Mouse (Mus musculus): ENCODE data around the gene Palm2.

Gene Palm2

GRCm38 (mm10) chr4:57434705-57435360 is 786 bp downstream of the Palm2 start:
- Histone ChIP-seq H3K36me3 (ENCODE audit: insufficient read depth, low read length) (no peaks in the 10 kb centered on the region), H3K27me3 (ENCODE audit: insufficient read depth, low read length) (peaks cover 67% of the 10 kb centered on the region), H3K9me3 (ENCODE audit: low read length) (peaks cover 9% of the 10 kb centered on the region; the same call in 1 of the 2 replicates), H3K4me1 (replicated peaks; ENCODE audit: low read depth, low read length) (peaks cover 37% of the 10 kb centered on the region), H3K4me3 (replicated peaks; ENCODE audit: low read length) (peak overlapping the region; percentile 87)
- no peak for TF ChIP-seq NANOG (IDR thresholded peaks at IDR 0.05; ENCODE audit: borderline replicate concordance, low read length)
- no peak for TF ChIP-seq POU5F1 (IDR thresholded peaks at IDR 0.05; ENCODE audit: borderline replicate concordance, low read length)
- TF ChIP-seq CTCF (conservative IDR thresholded peaks at IDR 0.05; ENCODE audit: low read length) = no peak

GRCm38 (mm10) chr4:57436286-57436685 is 2.2 kb downstream of the Palm2 start:
- H3K36me3 ChIP-seq (ENCODE audit: insufficient read depth, low read length) = no peaks in the 10 kb centered on the region
- H3K9me3 ChIP-seq (ENCODE audit: low read length) = peaks cover 18% of the 10 kb centered on the region
- peaks cover 60% of the 10 kb centered on the region for H3K27me3 ChIP-seq (ENCODE audit: insufficient read depth, low read length)
- no peak overlapping the region for H3K4me3 ChIP-seq (replicated peaks; ENCODE audit: low read length)
- TF ChIP-seq NANOG (IDR thresholded peaks at IDR 0.05; ENCODE audit: borderline replicate concordance, low read length) = no peak
- no peak for TF ChIP-seq CTCF (conservative IDR thresholded peaks at IDR 0.05; ENCODE audit: low read length)
- TF ChIP-seq POU5F1 (IDR thresholded peaks at IDR 0.05; ENCODE audit: borderline replicate concordance, low read length) = no peak
- H3K4me1 ChIP-seq (replicated peaks; ENCODE audit: low read depth, low read length) = peaks cover 30% of the 10 kb centered on the region

DNA sequence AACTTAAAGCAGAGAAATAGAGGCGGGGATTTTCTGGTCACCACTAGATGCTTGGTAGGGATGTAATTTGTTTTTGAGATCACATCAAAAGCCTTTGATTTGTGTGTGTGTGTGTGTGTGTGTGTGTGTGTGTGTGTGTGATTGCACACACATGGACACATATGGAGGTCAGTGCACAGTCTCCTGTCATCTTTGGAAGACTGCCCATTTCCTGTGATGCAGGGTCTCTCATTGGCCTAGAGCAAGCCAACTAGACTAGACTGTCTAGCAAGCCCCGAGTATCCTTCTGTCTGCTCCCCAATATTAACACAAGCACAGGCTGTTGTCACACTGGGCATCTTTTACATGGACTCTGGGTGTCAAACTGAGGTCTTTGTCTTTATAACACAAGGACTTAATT is 12.0 kb downstream of the Palm2 start:
- Histone ChIP-seq H3K4me1 (replicated peaks; ENCODE audit: low read depth, low read length) (no peaks in the 10 kb centered on the region), H3K9me3 (ENCODE audit: low read length) (peaks cover 17% of the 10 kb centered on the region), H3K27me3 (ENCODE audit: insufficient read depth, low read length) (no peaks in the 10 kb centered on the region), H3K4me3 (replicated peaks; ENCODE audit: low read length) (no peak overlapping the region), H3K36me3 (ENCODE audit: insufficient read depth, low read length) (no peaks in the 10 kb centered on the region)
- no peak for TF ChIP-seq CTCF (conservative IDR thresholded peaks at IDR 0.05; ENCODE audit: low read length)
- TF ChIP-seq NANOG (IDR thresholded peaks at IDR 0.05; ENCODE audit: borderline replicate concordance, low read length) = no peak

DNA sequence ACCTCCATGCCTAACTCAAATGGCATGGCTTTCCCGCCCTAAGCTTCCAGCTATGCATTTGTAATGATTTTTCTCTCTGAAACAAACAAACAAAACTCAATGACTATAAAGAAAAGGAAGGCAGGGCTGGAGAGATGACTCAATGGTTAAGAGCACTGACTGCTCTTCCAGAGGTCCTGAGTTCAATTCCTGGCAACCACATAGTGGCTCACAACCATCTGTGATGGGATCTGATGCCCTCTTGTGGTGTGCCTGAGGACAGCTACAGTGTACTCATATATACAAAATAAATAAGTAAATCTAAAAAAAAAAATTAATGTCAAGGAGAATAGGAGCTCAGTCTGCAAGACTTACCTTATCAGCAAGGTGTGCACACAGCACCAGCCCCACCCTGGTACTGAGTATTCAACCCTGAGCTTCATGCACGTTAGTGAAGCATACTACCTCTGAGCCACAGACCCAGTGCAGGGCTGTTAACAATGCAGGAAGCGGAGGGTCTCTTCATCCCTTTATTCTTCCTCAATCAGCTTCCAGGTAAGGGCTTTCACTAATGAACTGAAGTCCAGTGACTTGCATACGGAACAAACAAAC is 12.9 kb downstream of the Palm2 start:
- TF ChIP-seq CTCF (conservative IDR thresholded peaks at IDR 0.05; ENCODE audit: low read length) (no peak), NANOG (IDR thresholded peaks at IDR 0.05; ENCODE audit: borderline replicate concordance, low read length) (no peak), POU5F1 (IDR thresholded peaks at IDR 0.05; ENCODE audit: borderline replicate concordance, low read length) (no peak)

GRCm38 (mm10) chr4:57451896-57452295 is 17.8 kb downstream of the Palm2 start:
- H3K27me3 ChIP-seq (ENCODE audit: insufficient read depth, low read length) = no peaks in the 10 kb centered on the region
- TF ChIP-seq NANOG (IDR thresholded peaks at IDR 0.05; ENCODE audit: borderline replicate concordance, low read length) (no peak), CTCF (conservative IDR thresholded peaks at IDR 0.05; ENCODE audit: low read length) (peak; percentile 58)
- H3K4me1 ChIP-seq (replicated peaks; ENCODE audit: low read depth, low read length) = no peaks in the 10 kb centered on the region
- no peak overlapping the region for H3K4me3 ChIP-seq (replicated peaks; ENCODE audit: low read length)
- H3K36me3 ChIP-seq (ENCODE audit: insufficient read depth, low read length) = no peaks in the 10 kb centered on the region
- peaks cover 8% of the 10 kb centered on the region; the same call in 1 of the 2 replicates for H3K9me3 ChIP-seq (ENCODE audit: low read length)

More for the DNA sequence above, 12.9 kb downstream of the Palm2 start:
- H3K4me3 ChIP-seq (replicated peaks; ENCODE audit: low read length) = no peak overlapping the region
- no peaks in the 10 kb centered on the region for H3K4me1 ChIP-seq (replicated peaks; ENCODE audit: low read depth, low read length)
- H3K9me3 ChIP-seq (ENCODE audit: low read length) = peaks cover 13% of the 10 kb centered on the region
- H3K36me3 ChIP-seq (ENCODE audit: insufficient read depth, low read length) = no peaks in the 10 kb centered on the region
- no peaks in the 10 kb centered on the region for H3K27me3 ChIP-seq (ENCODE audit: insufficient read depth, low read length)

GRCm38 (mm10) chr4:57452661-57453060 is 18.6 kb downstream of the Palm2 start:
- H3K4me1 ChIP-seq (replicated peaks; ENCODE audit: low read depth, low read length) = no peaks in the 10 kb centered on the region
- H3K9me3 ChIP-seq (ENCODE audit: low read length) = peaks cover 8% of the 10 kb centered on the region; the same call in 1 of the 2 replicates
- no peak for TF ChIP-seq CTCF (conservative IDR thresholded peaks at IDR 0.05; ENCODE audit: low read length)
- TF ChIP-seq NANOG (IDR thresholded peaks at IDR 0.05; ENCODE audit: borderline replicate concordance, low read length) = no peak
- TF ChIP-seq POU5F1 (IDR thresholded peaks at IDR 0.05; ENCODE audit: borderline replicate concordance, low read length) = no peak
- H3K4me3 ChIP-seq (replicated peaks; ENCODE audit: low read length) = no peak overlapping the region
- no peaks in the 10 kb centered on the region for H3K27me3 ChIP-seq (ENCODE audit: insufficient read depth, low read length)
- H3K36me3 ChIP-seq (ENCODE audit: insufficient read depth, low read length) = no peaks in the 10 kb centered on the region

- no peaks in the 10 kb centered on the region for H3K27me3 ChIP-seq (ENCODE audit: insufficient read depth, low read length)
- H3K36me3 ChIP-seq (ENCODE audit: insufficient read depth, low read length) = no peaks in the 10 kb centered on the region
- no peak overlapping the region for H3K4me3 ChIP-seq (replicated peaks; ENCODE audit: low read length)
- no peaks in the 10 kb centered on the region for H3K4me1 ChIP-seq (replicated peaks; ENCODE audit: low read depth, low read length)
- no peaks in the 10 kb centered on the region for H3K9me3 ChIP-seq (ENCODE audit: low read length)
- TF ChIP-seq NANOG (IDR thresholded peaks at IDR 0.05; ENCODE audit: borderline replicate concordance, low read length) = no peak
- peak; percentile 63 for TF ChIP-seq CTCF (conservative IDR thresholded peaks at IDR 0.05; ENCODE audit: low read length)
Measured at GRCm38 (mm10) chr4:57462378-57462777, 28.3 kb downstream of the Palm2 start.

DNA sequence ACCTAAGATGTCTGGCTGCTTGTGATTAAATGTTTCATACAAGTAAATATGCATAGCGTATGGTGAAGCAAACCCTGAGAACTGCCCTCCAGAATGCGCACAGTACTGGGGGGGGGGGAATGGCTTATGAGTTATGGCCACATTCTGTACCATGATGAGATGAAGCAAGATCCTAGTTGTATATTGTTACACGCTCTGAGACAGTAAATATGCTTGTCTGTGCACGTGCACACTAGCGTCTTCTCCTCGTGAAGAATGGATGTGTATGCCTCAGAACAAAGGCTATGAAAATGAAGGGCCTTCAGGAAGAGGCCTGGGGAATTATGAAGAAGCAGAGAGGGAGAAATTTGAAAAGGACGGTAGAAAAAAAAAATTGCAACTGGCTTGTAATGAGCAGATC is 48.4 kb downstream of the Palm2 start:
- no peak for TF ChIP-seq CTCF (conservative IDR thresholded peaks at IDR 0.05; ENCODE audit: low read length)
- no peak for TF ChIP-seq NANOG (IDR thresholded peaks at IDR 0.05; ENCODE audit: borderline replicate concordance, low read length)
- TF ChIP-seq POU5F1 (IDR thresholded peaks at IDR 0.05; ENCODE audit: borderline replicate concordance, low read length) = no peak
- Histone ChIP-seq H3K4me1 (replicated peaks; ENCODE audit: low read depth, low read length) (no peaks in the 10 kb centered on the region), H3K27me3 (ENCODE audit: insufficient read depth, low read length) (peaks cover 3% of the 10 kb centered on the region; the same call in 1 of the 2 replicates), H3K36me3 (ENCODE audit: insufficient read depth, low read length) (no peaks in the 10 kb centered on the region), H3K4me3 (replicated peaks; ENCODE audit: low read length) (no peak overlapping the region), H3K9me3 (ENCODE audit: low read length) (peaks cover 8% of the 10 kb centered on the region)

All from E14TG2a.4 (cell line).